Mouse (Mus musculus) gastrocnemius, adult 2 months (tissue): Measurements from ENCODE around the gene Fsd2. TPM values are rescaled to one million over a fixed set of nuclear protein-coding genes. Genes with fewer than 3 reads are reported as not detected.
A peak's percentile ranks its signal among the peaks of the same experiment; 100 is the strongest.

Experiments used
- DNase-seq: peaks from one replicate; pipeline ENCODE4 v3.0.0; 2022
- H3K27ac ChIP-seq: fragments of 200-600 bp; 2 replicates; pipeline ENCODE4 v1.8.1; 2022; ENCODE audit warnings: mild to moderate bottlenecking
- H3K4me3 ChIP-seq: fragments of 200-600 bp; 2 replicates; pipeline ENCODE4 v1.8.1; 2022; ENCODE audit warnings: mild to moderate bottlenecking, moderate library complexity
- CTCF ChIP-seq: fragments of 200-600 bp; IDR thresholded peaks from 2 replicates; pipeline ENCODE4 v1.8.1; 2022; ENCODE audit warnings: antibody characterized with exemption, mild to moderate bottlenecking, moderate library complexity
- intact Hi-C: fragments of 180-260 bp; cut with DNase I; formaldehyde crosslinking; loops from one replicate; pipeline ENCODE4 v1.15.1; 2025
- long read RNA-seq, 2 experiments: library from polyadenylated mRNA; stranded (forward); transcript quantifications; one replicate each; pipeline ENCODE4 v2.0.0; 2021
- total RNA-seq, 2 experiments: library from RNA; stranded (reverse); gene quantifications; 2 replicates each; pipeline ENCODE4 v1.2.3; 2021

The Fsd2 gene
- 100 to 1,000 TPM; 311 to 349 TPM for total RNA-seq
- long read RNA-seq, experiment 1, transcript Fsd2-201 (13 exons, 3,985 nt), result major isoform, 94 of 130 reads
- long read RNA-seq, experiment 1, partial matches to known transcripts, result 17 of 130 reads
- long read RNA-seq, experiment 1, other reads (novel, unspliced or antisense), result 19 of 130 reads
- long read RNA-seq, experiment 2, transcript Fsd2-201 (13 exons, 3,985 nt), result major isoform, 135 of 176 reads
- long read RNA-seq, experiment 2, partial matches to known transcripts, result 16 of 176 reads
- long read RNA-seq, experiment 2, other reads (novel, unspliced or antisense), result 25 of 176 reads

DNA sequence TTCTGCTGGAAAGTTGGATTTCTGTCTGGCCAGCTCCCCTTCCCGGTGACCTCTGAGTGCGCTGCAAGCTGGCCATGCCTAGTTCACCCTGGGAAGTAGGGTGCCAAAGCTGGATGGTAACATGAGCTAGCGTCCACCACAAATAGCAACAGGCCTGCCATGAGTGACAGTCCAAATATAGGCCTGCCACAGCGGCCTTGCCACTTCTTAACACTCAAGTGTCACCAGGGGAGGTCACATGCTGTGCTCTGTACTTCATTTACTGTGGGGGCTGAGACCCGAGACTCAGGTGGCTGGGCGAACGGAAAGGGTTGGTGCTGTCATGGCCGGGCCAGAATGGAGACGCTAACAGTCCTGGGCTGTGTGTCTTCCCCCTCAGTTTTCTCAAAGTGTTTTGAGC, at the start of gene Fsd2:
TSS of gene Fsd2 (minus strand) at position 53 of the 400 bp plus-strand sequence.
- no peak for TF ChIP-seq CTCF
- Histone ChIP-seq H3K4me3 (peak within 1 kb of the TSS; percentile 73), H3K27ac (peak within 1 kb of the TSS; percentile 93)
- peak; percentile 87 for DNase-seq
- intact Hi-C loops, result no loop called here

DNA sequence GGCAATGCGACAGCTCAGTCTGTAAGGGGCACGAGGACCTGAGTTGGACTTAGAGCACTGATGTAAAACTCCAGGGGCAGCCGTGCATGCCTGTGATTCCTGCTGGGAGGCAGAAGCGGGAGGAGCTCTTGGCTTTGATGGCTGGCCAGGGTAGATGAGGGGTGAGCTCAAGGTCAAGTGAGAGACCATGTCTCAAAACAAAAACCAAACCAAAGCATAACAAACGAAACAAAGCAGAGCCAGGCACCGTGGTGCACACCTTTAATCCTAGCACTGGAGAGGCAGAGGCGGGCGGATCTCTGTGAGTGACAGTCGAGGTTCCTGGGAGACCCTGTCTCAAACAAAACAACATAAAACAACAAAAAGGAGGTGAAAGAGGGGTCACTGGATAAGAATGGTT, 48.3 kb upstream of the Fsd2 start:
- H3K27ac ChIP-seq, result no peak overlapping the region
- intact Hi-C loops, result no loop called here
- no peak for TF ChIP-seq CTCF
- DNase-seq, result no peak
- no peak overlapping the region for H3K4me3 ChIP-seq

DNA sequence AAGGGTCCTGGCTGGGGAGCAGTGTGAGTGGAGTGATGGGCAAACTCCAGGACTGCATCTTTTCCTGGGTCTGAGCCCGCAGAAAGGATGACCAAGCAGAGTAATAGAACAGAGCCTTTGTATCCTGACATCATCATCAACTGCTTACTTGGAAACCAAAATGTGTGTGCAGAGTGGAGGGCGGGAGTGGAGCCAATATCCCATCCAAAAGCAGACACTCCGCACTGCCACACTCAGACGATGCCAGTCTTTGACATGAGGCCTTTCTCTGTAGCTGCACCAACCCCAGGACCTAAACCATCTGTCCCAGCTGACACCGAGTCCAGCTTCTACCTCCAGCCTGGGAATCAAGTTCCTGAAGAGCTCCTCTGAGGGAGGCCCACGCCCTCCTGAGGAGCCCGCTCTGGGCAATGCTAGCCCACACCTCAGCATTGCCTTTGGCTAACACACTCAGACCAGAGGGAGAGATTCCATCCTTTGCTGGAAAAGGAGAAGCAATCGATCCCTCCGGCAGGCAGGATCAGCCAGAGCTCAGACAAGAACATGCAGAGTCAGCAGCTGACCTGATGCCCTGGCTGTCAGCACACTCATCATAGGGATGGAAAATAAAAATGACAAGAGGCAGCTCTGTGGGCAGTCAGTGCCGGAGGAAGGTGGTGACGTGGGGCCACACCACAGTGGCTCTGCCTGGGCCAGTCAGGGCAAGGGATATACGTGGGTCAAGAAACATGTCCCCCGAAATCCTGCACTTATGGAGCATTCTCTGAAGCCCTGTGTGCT, 46.3 kb upstream of the Fsd2 start:
- no peak overlapping the region for H3K4me3 ChIP-seq
- H3K27ac ChIP-seq, result no peak overlapping the region
- DNase-seq, result peak; percentile 67
- TF ChIP-seq CTCF, result no peak
- intact Hi-C loops, result loop anchor here (5.0 kb wide), 1 partner anchor 124 kb away; no protein-coding TSS in a partner anchor

DNA sequence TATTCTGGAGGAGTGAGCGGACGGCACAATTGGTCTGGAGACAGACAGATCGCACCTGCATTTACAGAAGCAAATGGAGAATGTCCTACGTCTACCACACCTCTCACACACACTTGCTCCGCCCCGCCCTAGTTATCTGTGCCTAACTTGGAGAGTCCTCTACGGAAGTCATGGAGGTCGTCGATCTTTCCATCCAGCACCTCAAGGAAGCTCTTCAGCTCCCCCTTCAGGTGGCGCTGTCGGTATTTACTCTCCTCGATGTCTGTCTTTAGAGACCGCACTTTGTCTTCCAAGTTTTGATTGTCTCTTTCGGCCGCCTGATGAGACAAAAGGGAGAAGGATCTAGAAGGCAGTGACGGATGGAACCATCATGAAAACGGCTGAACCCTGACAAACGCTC, 43.4 kb upstream of the Fsd2 start:
- no peak overlapping the region for H3K27ac ChIP-seq
- peak; percentile 47 for DNase-seq
- H3K4me3 ChIP-seq, result no peak overlapping the region
- TF ChIP-seq CTCF, result peak; percentile 57
- intact Hi-C loops, result loop anchor here (5.0 kb wide), 1 partner anchor 127 kb away; no protein-coding TSS in a partner anchor

DNA sequence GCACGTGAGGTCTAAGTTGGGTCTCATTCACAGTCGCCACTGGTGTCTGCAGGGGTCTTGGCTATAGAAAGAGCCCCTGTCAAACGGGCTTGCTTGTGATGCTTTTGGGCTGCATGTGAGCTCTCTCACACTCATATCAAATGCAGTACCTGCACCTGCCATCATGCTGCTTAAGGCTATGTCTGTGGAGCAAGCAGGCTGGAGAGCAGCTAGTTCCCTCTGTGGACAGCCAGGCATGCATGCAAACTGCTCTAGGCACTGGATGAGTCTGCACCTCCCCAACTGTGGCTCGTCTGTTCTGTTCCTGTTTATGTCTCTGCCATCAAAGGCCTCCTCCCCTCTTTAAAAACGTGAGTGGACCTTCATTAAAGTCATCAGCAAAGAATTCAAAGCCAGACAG, 39.7 kb upstream of the Fsd2 start:
- intact Hi-C loops, result no loop called here
- H3K4me3 ChIP-seq, result no peak overlapping the region
- no peak for TF ChIP-seq CTCF
- DNase-seq, result no peak
- no peak overlapping the region for H3K27ac ChIP-seq

DNA sequence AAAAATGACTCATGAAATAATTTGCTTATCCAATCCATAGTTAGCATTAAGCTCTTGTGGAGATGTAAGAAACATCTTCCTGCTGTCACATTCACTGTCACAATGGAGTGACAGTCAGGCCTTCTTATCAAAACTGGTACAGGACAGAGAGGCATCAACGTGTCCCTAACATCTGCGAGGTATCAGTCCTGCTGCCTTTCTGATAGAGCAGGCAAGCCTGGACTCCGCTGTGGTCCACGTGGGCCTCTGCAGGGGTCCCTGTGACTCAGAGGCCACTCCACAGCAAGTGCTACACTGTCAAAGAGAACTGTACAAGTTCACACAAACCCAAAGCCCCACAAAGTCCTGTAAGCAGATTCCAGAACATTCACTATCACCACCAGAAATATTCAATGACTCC, 38.7 kb upstream of the Fsd2 start:
- TF ChIP-seq CTCF, result no peak
- intact Hi-C loops, result no loop called here

DNA sequence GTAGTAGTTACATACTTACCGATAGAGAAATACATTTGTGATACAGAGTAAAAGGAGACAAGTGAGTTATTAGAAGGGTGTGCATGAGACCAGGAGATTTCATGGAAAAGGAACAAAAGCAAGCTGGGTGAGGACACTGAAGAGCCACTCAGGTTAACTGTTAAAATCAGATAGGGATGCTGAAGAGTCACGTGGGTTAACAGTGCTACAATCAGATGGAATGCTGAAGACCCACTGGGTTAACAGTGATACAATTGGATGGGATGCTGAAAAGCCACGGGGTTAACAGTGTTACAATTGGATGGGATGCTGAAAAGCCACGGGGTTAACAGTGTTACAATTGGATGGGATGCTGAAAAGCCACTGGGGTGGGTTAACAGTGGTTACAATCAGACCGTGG, 38.2 kb upstream of the Fsd2 start:
- no peak for DNase-seq
- TF ChIP-seq CTCF, result no peak
- intact Hi-C loops, result no loop called here
- Histone ChIP-seq H3K27ac (no peak overlapping the region), H3K4me3 (no peak overlapping the region)

More for the DNA sequence above, 38.7 kb upstream of the Fsd2 start:
- DNase-seq, result no peak
- H3K4me3 ChIP-seq, result no peak overlapping the region
- H3K27ac ChIP-seq, result no peak overlapping the region

DNA sequence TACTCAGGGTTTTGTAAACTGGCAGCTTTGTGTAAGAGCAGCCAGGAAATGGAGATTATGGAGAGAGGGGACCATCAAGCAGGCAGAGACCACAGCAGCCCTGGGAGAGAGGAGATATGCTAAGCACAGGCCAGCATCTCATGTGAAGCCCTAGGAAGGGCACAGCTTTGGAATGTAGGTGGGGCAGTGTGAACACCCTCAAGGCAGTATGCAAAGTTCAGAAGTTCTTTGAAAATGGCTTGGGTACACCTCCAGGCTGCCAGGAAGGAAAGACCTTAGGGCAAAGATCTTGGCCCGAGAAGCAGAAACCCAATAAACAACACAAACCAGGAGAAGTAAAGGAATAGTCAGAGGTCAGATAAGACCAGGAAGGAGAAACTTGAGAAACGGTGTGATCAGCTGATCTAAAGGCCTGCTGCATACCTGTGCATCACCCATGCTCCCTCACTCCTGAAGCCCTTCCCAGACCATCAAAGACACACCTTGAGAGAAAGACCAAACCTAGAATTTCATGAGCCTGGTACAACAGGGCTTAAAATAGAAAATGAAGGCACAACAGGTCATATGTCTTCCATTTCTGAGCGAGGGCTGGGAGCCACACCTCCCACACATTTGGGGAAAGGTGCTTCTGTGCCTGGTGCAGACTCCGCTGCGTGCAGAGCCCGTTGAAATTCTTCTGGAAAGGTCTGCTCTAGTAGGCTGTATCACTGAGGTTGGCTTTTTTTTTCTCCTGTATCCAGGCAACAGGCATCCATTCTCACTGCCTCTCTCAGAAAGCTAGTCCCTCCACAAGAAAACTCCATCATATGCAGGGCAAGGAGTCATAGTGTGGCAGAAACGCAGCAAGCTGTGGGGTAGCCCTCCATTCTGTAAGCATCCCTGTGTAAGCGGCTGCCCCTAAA, 32.9 kb upstream of the Fsd2 start:
- peak overlapping the region; percentile 46; the same call in 1 of the 2 replicates for H3K27ac ChIP-seq
- no peak for TF ChIP-seq CTCF
- intact Hi-C loops, result no loop called here
- H3K4me3 ChIP-seq, result no peak overlapping the region
- DNase-seq, result no peak

DNA sequence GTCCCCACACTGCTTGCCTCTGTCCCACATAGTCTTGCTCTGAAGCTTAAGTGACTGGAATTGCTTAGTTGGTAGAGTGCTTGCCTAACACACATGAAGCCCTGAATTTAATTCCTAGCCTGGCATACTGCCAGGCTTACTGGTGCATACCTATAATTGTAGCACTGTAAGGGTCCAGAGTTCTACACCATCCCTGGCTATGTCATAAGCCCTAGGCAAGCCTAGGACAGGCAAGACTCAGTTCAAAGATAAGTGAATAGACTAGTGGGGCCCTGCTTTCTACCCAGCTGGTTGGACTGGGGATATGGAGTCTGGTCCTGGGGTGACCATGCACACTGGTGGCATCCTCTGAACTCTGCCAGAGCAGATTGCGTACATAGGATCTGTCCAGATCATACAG, 30.9 kb upstream of the Fsd2 start:
- Histone ChIP-seq H3K4me3 (no peak overlapping the region), H3K27ac (no peak overlapping the region)
- DNase-seq, result no peak
- no peak for TF ChIP-seq CTCF
- intact Hi-C loops, result no loop called here

DNA sequence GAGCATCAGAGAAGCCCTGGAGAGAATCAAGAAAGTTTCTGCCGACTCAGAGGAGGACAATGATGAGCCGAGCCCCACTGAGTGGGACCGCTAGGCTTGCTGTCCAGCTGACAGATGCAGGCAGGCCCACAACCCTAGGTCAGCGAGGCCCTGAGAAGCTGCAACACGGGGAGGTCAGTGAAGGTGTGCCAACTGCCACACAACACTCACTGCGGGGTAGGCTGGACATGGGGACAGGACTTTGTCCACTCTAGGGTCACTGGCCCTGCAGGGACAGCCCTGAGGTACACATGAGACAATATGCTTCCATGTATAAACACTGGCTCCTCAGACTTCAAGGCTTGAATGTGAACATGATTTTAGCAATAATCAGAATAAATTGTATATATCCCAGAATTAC, 29.3 kb upstream of the Fsd2 start:
- no peak for TF ChIP-seq CTCF
- Histone ChIP-seq H3K27ac (no peak overlapping the region), H3K4me3 (no peak overlapping the region)
- intact Hi-C loops, result no loop called here
- no peak for DNase-seq

DNA sequence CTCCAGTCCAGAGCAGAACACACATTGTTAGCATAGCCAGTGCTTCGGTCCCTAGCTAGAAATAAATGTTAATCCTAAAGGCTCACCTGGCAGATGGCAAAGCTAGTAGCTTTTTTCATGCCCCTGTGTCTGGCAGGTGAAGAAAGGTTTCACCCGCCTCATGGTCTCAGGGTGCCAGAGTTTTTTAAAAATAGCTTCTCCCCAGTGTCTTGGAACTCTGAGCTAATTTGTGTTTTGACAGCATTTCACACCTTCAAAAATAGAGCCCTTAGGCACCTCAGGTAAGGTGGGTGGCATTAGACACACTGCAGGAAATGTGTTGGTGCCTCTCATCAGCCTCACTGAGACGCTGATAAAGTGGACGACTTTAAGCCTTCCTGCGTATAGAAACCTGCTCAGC, 28.3 kb upstream of the Fsd2 start:
- no peak for DNase-seq
- TF ChIP-seq CTCF, result no peak
- Histone ChIP-seq H3K27ac (no peak overlapping the region), H3K4me3 (no peak overlapping the region)
- intact Hi-C loops, result no loop called here

DNA sequence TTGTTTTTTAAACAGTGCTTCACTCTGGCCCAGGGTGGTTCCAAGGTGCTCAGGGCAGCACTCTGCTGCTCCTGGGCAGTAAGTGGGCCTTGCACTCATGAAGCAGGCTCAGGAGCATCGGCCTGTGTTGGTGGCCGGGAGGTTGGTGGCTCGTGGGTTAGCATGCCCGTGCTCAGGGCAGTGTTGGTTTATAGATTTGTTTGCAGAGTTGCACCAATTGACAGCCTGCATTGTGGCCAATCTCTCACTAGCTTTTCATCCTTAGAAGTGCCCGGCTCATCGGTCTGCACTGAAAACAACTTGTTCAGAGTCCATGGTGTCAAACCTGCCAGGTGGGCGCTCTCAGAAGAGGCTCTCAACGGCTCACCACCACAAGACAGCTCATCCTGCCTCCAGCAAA, 26.6 kb upstream of the Fsd2 start:
- TF ChIP-seq CTCF, result no peak
- H3K27ac ChIP-seq, result no peak overlapping the region
- DNase-seq, result no peak
- intact Hi-C loops, result no loop called here
- H3K4me3 ChIP-seq, result no peak overlapping the region

DNA sequence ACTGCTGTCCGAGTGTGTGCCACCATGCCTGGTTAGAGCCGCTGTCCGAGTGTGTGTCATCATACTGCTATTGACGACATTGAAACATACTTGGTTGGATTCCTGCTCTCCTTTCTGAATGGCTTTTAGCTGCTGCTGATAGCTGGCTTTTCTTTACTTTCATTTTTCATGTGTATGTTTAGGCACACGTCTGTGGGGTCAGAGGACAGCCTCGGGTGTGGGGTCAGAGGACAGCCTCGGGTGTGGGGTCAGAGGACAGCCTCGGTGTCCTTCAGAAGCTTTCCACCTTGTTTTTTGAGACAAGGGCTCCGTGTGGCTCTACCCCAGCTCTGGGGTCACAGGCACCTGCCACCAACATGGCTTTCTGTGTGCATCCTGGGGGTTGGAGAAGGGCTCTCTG, 25.9 kb upstream of the Fsd2 start:
- Histone ChIP-seq H3K4me3 (no peak overlapping the region), H3K27ac (no peak overlapping the region)
- intact Hi-C loops, result no loop called here
- no peak for TF ChIP-seq CTCF
- DNase-seq, result no peak
